Mouse (Mus musculus): Measurements from ENCODE around the gene Bpifa1. TPM values are rescaled to one million over a fixed set of nuclear protein-coding genes. Genes with fewer than 3 reads are reported as not detected.

Bpifa1 gene
- total RNA-seq, 2 experiments from 2014 or later: not detected

- no peak for TF ChIP-seq CTCF (conservative IDR thresholded peaks at IDR 0.05)
- no peak for DNase-seq (ENCODE audit: low spot score in 2 of 2)
- no peak overlapping the region for H3K27ac ChIP-seq
- H3K4me3 ChIP-seq: no peak overlapping the region
Measured at GRCm38 (mm10) chr2:154185748-154186147, 43.1 kb downstream of the Bpifa1 start.

DNA sequence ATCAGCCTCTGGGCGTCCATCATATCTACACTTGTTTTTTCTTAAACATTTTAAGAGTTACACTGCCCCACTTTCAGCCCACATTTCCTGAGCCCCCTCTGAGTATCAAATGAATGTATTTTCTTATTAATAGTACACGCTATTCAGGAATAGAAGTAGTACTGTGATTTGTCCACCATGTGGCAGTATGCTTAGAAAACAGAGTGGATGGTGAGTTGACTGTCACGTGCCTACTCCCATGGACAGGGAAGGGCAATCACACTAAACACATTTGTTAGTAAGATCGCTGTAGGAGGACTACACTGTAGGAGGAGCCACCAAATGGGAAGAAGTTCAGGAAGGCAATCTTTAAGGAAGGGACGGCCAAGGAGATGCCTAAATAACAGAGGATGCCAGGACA lies 44.8 kb downstream of the Bpifa1 start:
- Histone ChIP-seq H3K4me3 (no peak overlapping the region), H3K27ac (no peak overlapping the region)
- peak; percentile 67 for TF ChIP-seq CTCF (conservative IDR thresholded peaks at IDR 0.05)
- DNase-seq (ENCODE audit: low spot score in 2 of 2): peak in 1 of 2 experiments; percentile 2

- no peak for TF ChIP-seq CTCF (conservative IDR thresholded peaks at IDR 0.05)
- DNase-seq (ENCODE audit: low spot score in 2 of 2): peak in 1 of 2 experiments; percentile 6
- Histone ChIP-seq H3K27ac (no peak overlapping the region), H3K4me3 (no peak overlapping the region)
Measured at GRCm38 (mm10) chr2:154189877-154190434, 47.3 kb downstream of the Bpifa1 start.

- H3K27ac ChIP-seq: no peak within 1 kb of the TSS
- DNase-seq (ENCODE audit: low spot score in 2 of 2): peak in 1 of 2 experiments; percentile 4
- TF ChIP-seq CTCF (conservative IDR thresholded peaks at IDR 0.05): peak; percentile 50
- no peak within 1 kb of the TSS for H3K4me3 ChIP-seq
Measured at GRCm38 (mm10) chr2:154190546-154191258, 48.0 kb downstream of the Bpifa1 start, which contains the start of gene Bpifb1. Gene Bpifb1, plus strand, starts transcription at chr2:154190818.

- Histone ChIP-seq H3K27ac (no peak overlapping the region), H3K4me3 (no peak overlapping the region)
- TF ChIP-seq CTCF (conservative IDR thresholded peaks at IDR 0.05): no peak
- DNase-seq (ENCODE audit: low spot score in 2 of 2): no peak
Measured at GRCm38 (mm10) chr2:154192141-154192540, 49.5 kb downstream of the Bpifa1 start.

DNA sequence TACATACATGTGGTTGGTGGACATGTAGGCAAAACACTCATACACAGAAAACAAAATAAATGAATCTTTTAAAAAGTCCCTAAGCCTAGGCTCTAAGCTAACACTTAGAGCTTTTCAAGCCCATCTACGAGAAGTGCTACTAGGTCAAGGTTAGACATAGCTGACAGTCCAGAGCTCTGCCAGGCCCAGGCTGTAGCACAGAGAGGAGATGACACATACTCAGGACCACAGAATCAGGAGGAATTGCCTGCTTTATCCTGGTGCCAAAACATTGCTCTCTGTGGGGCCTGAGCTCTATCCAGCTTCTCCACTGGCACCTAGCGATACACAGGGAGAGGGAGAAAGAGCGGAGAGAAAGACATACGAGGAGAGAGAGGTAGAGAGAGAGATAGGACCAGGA lies 50.4 kb downstream of the Bpifa1 start:
- H3K4me3 ChIP-seq: no peak overlapping the region
- no peak for TF ChIP-seq CTCF (conservative IDR thresholded peaks at IDR 0.05)
- no peak overlapping the region for H3K27ac ChIP-seq
- DNase-seq (ENCODE audit: low spot score in 2 of 2): no peak

GRCm38 (mm10) chr2:154193994-154194504 lies 51.4 kb downstream of the Bpifa1 start:
- Histone ChIP-seq H3K27ac (no peak overlapping the region), H3K4me3 (no peak overlapping the region)
- no peak for TF ChIP-seq CTCF (conservative IDR thresholded peaks at IDR 0.05)
- no peak for DNase-seq (ENCODE audit: low spot score in 2 of 2)

DNA sequence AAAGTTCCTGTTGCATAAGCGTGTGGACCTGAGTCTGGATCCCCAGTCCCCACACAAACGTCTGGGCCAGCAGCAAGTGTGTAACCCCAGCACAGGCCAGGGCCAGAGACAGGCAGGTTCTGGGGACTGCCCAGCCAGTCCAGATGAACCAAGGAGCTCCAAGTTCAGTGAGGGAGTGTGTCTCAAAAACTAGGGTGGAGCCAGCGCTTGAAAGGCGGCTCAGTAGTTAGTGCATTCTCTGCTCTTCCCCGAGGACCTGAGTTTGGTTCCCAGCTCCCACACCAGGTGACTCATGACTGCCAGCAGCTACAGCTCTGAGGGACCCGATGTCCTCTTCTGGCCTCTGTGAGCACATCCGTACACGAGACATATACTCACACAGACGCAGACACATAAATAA lies 54.4 kb downstream of the Bpifa1 start:
- TF ChIP-seq CTCF (conservative IDR thresholded peaks at IDR 0.05): no peak
- no peak for DNase-seq (ENCODE audit: low spot score in 2 of 2)
- no peak overlapping the region for H3K27ac ChIP-seq
- no peak overlapping the region for H3K4me3 ChIP-seq

Other genes with a start within 250 kb of the Bpifa1 start
- not detected for gene Bpifb6, start 242.5 kb upstream of the Bpifa1 start, total RNA-seq (2021)
- not detected for gene Bpifb3, start 224.7 kb upstream of the Bpifa1 start, total RNA-seq (2021)
- not detected for gene Bpifb4, start 204.7 kb upstream of the Bpifa1 start, total RNA-seq (2021)
- not detected for gene Bpifa6, start 167.9 kb upstream of the Bpifa1 start, total RNA-seq (2021)
- not detected for gene Bpifa2, start 134.6 kb upstream of the Bpifa1 start, total RNA-seq (2021)
- not detected for gene Bpifa3, start 12.5 kb upstream of the Bpifa1 start, total RNA-seq (2021)
- not detected for gene Bpifa5, start 19.7 kb downstream of the Bpifa1 start, total RNA-seq (2021)
- gene Bpifb1, start 47.9 kb downstream of the Bpifa1 start, total RNA-seq (2021): under 1 TPM in 1 of 2 experiments, not detected in 1; 0.22 TPM
- not detected for gene Bpifb5, start 80.9 kb downstream of the Bpifa1 start, total RNA-seq (2021)
- not detected for gene Bpifb9a, start 115.0 kb downstream of the Bpifa1 start, total RNA-seq (2021)
- not detected for gene Bpifb9b, start 164.3 kb downstream of the Bpifa1 start, total RNA-seq (2021)
- 10 to 100 TPM; 15.3 to 18.3 TPM for gene Cdk5rap1, start 230.1 kb downstream of the Bpifa1 start, total RNA-seq (2021)

Data from layer of hippocampus, adult 2 months (tissue).